Mouse (Mus musculus) gastrocnemius, adult 2 months (tissue): ENCODE data around the gene Itga4. TPM values are rescaled to one million over a fixed set of nuclear protein-coding genes. Genes with fewer than 3 reads are reported as not detected.
A peak's percentile ranks its signal among the peaks of the same experiment; 100 is the strongest.

Experiments
- DNase-seq: peaks from one replicate; pipeline ENCODE4 v3.0.0; 2022
- H3K27ac ChIP-seq: fragments of 200-600 bp; 2 replicates; pipeline ENCODE4 v1.8.1; 2022; ENCODE audit warnings: mild to moderate bottlenecking
- H3K4me3 ChIP-seq: fragments of 200-600 bp; 2 replicates; pipeline ENCODE4 v1.8.1; 2022; ENCODE audit warnings: mild to moderate bottlenecking, moderate library complexity
- CTCF ChIP-seq: fragments of 200-600 bp; IDR thresholded peaks from 2 replicates; pipeline ENCODE4 v1.8.1; 2022; ENCODE audit warnings: antibody characterized with exemption, mild to moderate bottlenecking, moderate library complexity
- intact Hi-C: fragments of 180-260 bp; cut with DNase I; formaldehyde crosslinking; loops from one replicate; pipeline ENCODE4 v1.15.1; 2025
- total RNA-seq, 2 experiments: library from RNA; stranded (reverse); gene quantifications; 2 replicates each; pipeline ENCODE4 v1.2.3; 2021

Gene Itga4
- total RNA-seq, 2 experiments from 2014 or later, result 2.8 to 3.4 TPM

DNA sequence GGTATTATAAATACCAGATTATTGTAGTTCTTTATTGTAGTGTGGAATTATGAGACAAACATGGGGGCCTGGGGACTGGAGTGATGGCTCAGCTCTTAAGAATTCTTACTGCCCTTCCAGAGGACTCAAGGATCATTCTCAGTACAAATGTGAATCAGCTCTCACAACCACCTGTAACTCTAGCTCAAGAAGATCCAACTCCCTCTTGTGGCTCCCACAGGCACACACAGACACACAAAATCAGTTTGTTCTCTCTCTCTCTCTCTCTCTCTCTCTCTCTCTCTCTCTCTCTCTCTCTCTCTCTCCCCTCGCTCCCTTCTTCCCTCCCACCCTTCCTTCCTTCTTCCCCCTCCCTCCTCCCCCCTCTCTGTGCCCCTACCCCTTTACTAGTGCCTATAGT, 80.9 kb downstream of the Itga4 start:
- no peak overlapping the region for H3K4me3 ChIP-seq
- no peak for TF ChIP-seq CTCF
- no peak overlapping the region for H3K27ac ChIP-seq
- DNase-seq, result no peak
- intact Hi-C loops, result no loop called here

DNA sequence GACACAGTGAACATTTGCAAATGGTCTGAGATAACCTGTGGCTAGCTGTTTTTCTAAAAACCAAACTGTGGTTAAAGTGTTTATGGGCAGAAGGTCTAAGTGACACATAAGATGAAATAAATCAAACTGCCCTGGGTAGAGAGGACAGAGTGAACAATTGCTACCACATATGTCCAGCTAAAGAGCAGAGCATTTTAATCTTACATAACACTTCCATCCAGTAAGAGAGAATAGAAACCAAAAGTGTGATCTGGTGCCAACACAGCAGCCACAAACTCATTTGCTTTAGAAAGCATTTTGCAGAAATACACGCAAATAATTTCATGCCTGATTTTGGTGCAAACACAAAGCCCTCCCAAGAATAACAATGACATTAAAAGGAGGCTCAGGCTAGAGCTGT, 83.8 kb downstream of the Itga4 start:
- DNase-seq, result no peak
- no peak for TF ChIP-seq CTCF
- Histone ChIP-seq H3K27ac (no peak overlapping the region), H3K4me3 (no peak overlapping the region)
- intact Hi-C loops, result no loop called here

DNA sequence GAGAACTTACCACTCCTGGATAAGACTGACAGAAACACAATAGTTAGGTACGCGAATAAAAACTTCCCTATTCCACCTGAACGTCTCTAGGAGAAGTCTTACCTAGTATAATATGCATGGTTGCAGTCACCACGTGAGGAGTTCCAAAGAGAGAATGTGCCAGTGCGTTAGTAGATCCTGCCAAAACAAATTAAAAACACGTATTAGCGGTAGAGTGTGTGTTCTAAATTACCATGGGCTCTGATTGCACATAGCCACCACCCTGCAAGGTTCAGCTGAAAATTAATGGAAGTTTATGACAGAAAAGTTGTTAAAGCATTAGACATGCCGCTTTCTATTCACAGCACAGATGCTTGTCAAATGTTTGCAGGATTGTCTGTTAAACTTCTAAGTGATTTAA, 87.9 kb downstream of the Itga4 start:
- H3K27ac ChIP-seq, result no peak overlapping the region
- intact Hi-C loops, result no loop called here
- H3K4me3 ChIP-seq, result no peak overlapping the region
- TF ChIP-seq CTCF, result no peak
- no peak for DNase-seq

DNA sequence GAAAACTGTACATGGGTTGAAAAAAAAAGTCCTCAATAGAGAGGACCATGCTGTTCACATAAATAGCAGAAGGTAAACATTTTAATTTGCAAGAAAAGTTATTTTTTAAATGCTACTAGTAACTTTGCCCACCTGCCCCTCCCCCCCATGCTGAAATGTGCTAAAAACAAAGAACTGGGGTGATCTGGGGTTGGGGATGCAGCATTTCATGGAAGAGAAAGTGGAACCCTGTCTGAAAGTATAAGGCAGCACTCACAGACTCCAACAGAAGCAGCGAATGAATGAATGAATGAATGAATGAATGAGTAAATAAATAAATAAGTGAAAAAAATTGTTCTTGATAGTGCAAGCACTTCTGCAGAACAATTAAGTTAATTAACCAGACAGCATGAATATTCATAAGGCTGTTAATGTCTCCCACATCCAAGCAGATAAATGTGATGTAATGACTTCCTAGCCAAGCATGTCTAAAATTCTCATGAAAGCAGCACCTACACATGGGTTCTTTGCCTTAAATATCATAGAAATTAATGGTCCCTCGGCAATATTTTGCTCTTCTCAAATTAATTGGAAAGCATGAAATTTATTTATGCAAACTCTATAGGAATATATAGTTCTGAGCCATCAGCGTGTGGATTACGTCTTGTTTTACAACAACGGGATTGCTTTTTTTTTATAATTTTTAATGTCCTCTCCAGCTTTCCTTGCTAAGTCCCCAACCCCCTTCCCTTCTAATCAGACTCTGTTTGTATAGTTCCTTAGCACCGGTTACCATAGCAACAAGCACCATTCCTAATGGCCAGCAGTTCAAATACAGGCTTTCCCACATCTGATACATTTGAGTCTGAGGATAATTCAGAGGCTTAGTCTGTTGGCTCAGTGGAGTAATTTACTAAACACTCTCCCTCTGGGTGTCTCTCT, 96.2 kb downstream of the Itga4 start:
- H3K27ac ChIP-seq, result no peak overlapping the region
- H3K4me3 ChIP-seq, result no peak overlapping the region
- TF ChIP-seq CTCF, result no peak
- no peak for DNase-seq
- intact Hi-C loops, result no loop called here

DNA sequence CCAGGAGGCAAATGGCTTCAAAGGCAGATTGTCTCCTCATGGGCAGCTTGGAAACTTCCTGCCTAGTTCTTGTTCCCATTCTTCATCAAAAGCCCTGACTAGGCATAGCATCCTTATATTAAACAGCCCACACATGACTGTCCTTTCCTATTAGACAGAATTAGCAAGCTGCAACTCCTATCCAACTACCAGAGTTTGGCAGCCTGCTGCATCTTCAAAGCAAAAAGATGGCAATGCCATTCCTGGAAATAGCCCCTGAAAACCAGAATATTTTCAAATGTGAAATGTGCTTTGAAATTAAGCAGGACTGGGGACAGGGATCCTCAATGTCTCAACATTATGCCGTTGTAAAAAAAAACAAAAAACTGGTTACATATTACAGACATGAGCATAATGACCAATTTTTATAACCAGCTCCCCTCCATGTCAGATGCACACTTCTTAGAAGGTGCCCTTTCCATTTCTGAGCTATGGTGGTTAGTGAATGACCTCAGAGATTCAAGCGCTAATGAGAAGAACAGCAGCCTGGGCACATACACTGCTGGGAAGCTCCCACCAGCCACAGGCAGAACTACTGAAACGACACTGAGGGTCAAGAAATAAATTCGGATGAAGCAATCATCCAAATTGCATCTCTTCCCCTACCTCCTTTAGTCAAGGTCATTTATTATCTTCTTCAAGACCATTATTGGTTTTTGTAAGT, 97.0 kb downstream of the Itga4 start:
- TF ChIP-seq CTCF, result no peak
- DNase-seq, result no peak
- intact Hi-C loops, result no loop called here
- H3K27ac ChIP-seq, result no peak overlapping the region
- no peak overlapping the region for H3K4me3 ChIP-seq

DNA sequence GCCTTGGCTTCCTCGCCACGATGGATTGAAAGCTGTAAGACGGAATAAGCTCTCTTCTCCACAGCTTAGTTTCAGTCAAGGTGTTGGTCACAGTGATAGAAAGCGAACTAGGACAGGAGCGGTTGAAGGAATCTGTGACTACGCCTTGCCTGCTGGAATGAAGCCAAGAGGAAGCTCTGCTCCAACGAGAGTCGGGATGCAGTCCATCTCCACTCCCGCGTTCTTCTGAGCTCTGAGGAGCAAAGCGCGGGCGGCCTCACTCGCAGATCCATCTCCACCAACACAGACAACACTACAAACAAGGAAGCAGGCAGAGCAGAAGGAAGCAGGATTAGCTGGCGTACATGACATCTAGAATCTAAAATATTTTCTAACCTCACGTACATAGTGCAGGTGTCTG, 99.5 kb downstream of the Itga4 start:
- no peak overlapping the region for H3K4me3 ChIP-seq
- DNase-seq, result no peak
- intact Hi-C loops, result no loop called here
- no peak for TF ChIP-seq CTCF
- no peak overlapping the region for H3K27ac ChIP-seq

DNA sequence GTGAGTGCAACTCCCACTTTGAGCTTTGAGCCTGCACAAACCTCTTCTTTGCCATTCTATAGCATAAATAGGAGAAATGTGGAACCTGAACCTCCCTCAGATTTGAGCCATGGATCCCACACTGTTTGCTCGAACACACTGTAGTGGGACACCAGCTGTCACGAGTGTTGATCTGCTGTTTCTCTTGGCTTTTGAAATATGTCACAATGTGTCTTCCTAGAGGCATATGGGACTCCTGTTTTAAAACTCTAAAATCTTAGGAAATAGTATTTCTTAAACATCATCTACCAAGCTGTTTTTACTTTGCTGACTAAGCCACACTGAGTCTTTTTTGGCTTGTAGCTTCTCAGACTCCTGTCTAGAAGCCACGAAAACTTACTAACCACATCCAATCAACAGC, 102.6 kb downstream of the Itga4 start:
- intact Hi-C loops, result no loop called here
- no peak overlapping the region for H3K27ac ChIP-seq
- TF ChIP-seq CTCF, result no peak
- DNase-seq, result no peak
- H3K4me3 ChIP-seq, result no peak overlapping the region

DNA sequence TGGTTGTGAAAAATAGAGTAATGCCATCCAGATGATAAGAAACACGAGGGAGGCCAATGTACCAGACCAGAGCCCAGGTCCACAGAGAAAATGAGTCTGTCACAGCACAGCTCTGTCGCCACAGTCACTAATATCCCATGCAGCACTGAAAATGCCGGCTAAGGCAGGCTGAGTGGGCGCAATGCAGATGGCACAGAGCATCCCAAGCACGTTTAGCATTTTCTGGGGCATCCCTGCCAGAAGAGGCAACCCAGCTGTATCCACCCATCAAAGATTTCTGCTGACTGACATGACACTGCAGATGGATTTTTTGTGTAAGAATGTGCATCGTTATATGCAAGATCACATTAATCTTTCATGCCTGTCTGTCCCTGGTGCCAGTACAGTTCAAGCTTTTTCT, 106.8 kb downstream of the Itga4 start:
- Histone ChIP-seq H3K4me3 (no peak overlapping the region), H3K27ac (no peak overlapping the region)
- DNase-seq, result no peak
- intact Hi-C loops, result no loop called here
- no peak for TF ChIP-seq CTCF

DNA sequence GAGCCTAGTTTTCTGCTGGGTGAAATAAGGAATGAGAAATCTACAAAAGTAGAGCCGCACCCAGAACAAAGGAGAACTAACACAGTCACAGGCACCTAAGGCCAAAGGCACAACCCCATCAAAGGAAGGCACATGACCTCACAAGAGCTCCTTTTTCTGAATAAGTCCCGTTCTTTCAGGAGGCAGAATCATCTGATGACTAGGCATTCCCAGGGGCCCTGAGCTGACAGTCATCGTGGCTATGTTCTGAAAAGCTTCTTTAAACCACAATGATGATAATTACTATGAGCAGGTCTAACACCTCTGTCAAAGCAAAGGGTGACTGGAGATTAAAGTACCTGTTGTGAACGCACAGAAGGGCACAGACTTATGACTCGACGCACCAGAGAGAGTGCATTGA, 108.7 kb downstream of the Itga4 start:
- no peak overlapping the region for H3K4me3 ChIP-seq
- H3K27ac ChIP-seq, result no peak overlapping the region
- no peak for TF ChIP-seq CTCF
- intact Hi-C loops, result no loop called here
- no peak for DNase-seq

DNA sequence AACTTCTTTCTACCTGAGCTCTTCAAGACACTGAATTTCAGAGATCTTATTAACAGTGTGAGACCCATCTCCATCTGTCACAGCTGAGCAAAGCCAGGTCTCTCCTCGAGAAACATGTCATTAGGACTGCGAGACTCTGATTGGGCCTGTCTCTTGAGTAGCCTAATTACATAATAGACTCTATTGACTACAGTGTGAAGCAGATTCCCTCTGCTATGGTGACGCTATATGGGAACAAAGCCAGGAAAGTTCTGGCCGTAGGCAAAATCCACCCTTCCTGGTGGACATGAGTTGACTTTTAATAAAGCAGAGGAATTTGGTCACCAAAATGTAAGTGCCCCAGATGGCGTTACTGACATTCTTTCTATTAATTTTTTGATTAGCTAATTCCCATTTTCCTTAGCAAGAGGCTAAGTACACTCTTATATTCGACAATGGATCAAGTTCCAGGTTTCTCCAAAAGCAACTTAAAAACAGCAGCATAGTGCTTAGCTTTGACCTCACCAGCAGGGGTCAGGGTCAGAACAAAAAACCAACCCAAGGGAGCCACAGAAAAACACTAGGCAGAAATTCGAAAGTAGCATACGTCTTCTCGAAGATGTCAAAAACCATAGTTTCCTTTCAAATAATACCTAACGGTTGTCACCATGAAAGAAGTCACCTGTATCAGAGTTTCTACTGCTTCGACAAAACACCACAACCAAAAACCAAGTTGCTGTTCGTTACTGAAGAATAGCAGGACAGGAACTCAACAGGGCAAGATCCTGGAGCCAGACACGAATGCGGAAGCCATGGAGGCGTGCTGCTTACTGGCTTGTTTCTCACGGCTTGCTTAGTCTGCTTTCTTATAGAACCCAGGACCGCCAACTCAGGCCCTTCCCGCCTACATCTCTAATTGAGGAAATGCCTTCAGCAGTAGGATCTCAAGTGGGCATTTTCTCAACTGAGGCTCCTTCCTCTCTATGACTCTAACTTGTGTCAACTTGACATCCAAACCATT, 112.5 kb downstream of the Itga4 start:
- intact Hi-C loops, result no loop called here
- H3K4me3 ChIP-seq, result no peak overlapping the region
- no peak for DNase-seq
- TF ChIP-seq CTCF, result peak; percentile 36
- no peak overlapping the region for H3K27ac ChIP-seq

DNA sequence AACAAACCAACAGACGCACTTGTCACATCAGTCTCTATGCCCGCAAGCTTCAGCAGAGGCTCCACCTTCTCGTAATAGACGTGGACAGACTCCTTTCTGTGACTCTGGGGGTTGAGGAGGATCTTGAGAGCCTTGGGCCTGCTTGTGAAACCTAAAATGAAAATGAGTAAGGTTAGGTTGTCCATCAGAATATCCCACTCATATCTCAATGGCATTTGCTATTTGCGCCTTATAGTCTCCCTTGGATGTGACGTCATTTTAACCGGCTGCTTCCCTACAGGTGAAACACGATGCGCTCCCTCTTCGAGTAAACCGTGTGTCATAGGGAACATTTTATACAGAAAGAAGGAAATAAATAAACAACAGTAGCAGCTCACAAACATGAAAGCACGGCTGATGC, 113.4 kb downstream of the Itga4 start:
- DNase-seq, result no peak
- intact Hi-C loops, result no loop called here
- TF ChIP-seq CTCF, result no peak
- no peak overlapping the region for H3K4me3 ChIP-seq
- H3K27ac ChIP-seq, result no peak overlapping the region

DNA sequence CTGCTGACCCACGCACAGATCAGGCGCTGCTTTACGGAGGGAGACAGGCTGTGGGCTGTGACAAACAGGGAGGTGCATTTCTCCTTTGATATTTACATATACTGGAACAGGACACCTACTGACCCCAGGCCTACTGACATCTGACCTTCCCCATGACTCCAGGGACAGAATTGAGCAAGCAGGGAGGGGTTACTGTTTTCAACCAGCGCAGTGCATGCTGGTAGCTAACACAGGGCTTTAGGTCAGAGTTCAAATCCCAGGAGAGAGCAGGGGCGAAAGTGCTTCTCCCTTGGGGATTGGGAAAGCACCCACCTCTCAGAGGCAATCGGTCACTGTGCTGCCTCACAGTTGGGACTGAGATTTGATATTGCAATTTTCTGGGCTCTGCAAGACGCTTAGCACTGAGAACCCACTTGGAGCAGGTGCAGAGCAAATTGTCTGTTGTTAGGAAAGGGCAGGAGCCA, 113.9 kb downstream of the Itga4 start:
- intact Hi-C loops, result no loop called here
- no peak for TF ChIP-seq CTCF
- DNase-seq, result peak; percentile 17
- no peak overlapping the region for H3K4me3 ChIP-seq
- no peak overlapping the region for H3K27ac ChIP-seq
